Mouse (Mus musculus): ENCODE measurements around the gene Stk35. TPM values are rescaled to one million over a fixed set of nuclear protein-coding genes. Genes with fewer than 3 reads are reported as not detected.

Stk35 gene
- polyA plus RNA-seq, 1 experiment from 2014 or later: 9.0 TPM

GRCm38 (mm10) chr2:129879817-129880216 lies 79.5 kb downstream of the Stk35 start:
- Histone ChIP-seq H3K4me2 (ENCODE audit: low read length) (no peak overlapping the region), H3K9ac (replicated peaks; ENCODE audit: low read depth, low read length) (no peak overlapping the region), H3K27me3 (replicated peaks; ENCODE audit: control insufficient read depth, insufficient read depth, low read length) (no peaks in the 10 kb centered on the region), H3K4me3 (replicated peaks; ENCODE audit: low read length) (no peak overlapping the region), H3K36me3 (ENCODE audit: control insufficient read depth, insufficient read depth) (no peaks in the 10 kb centered on the region), H3K9me3 (ENCODE audit: control insufficient read depth, low read length) (no peaks in the 10 kb centered on the region), H3K27ac (ENCODE audit: low read length) (no peak overlapping the region), H3K4me1 (replicated peaks; ENCODE audit: control insufficient read depth, insufficient read depth, low read length) (no peaks in the 10 kb centered on the region)
- ATAC-seq: peak; percentile 55
- WGBS: 41% methylated on average over 3 of the region's 3 CpGs

- ATAC-seq: no peak
Measured at GRCm38 (mm10) chr2:129880226-129880625, 79.9 kb downstream of the Stk35 start.

DNA sequence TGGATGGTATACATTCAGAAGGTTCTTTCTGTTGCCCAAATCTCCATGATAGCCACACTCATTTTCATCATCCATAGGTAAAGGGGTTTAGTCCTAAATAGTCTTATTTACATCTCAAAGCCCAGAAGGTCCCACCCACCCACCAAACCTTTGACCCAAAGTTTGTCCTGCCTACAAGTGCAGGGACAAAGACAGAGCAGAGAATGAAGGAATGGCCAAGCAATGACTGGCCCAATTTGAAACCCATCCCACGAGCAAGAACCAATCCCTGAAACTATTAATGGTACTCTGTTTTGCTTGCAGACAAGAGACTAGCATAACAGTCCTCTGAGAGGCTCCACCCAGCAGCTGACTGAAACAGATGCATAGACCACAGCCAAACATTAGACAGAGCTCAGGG lies 81.6 kb downstream of the Stk35 start:
- 65% methylated on average over 1 of the region's 1 CpGs for WGBS
- no peak overlapping the region for H3K27ac ChIP-seq (ENCODE audit: low read length)

More at GRCm38 (mm10) chr2:129880226-129880625, 79.9 kb downstream of the Stk35 start:
- H3K9me3 ChIP-seq (ENCODE audit: control insufficient read depth, low read length): no peaks in the 10 kb centered on the region
- H3K4me3 ChIP-seq (replicated peaks; ENCODE audit: low read length): no peak overlapping the region
- H3K36me3 ChIP-seq (ENCODE audit: control insufficient read depth, insufficient read depth): no peaks in the 10 kb centered on the region
- H3K27me3 ChIP-seq (replicated peaks; ENCODE audit: control insufficient read depth, insufficient read depth, low read length): no peaks in the 10 kb centered on the region
- H3K27ac ChIP-seq (ENCODE audit: low read length): no peak overlapping the region
- no peak overlapping the region for H3K9ac ChIP-seq (replicated peaks; ENCODE audit: low read depth, low read length)
- H3K4me2 ChIP-seq (ENCODE audit: low read length): no peak overlapping the region
- no peaks in the 10 kb centered on the region for H3K4me1 ChIP-seq (replicated peaks; ENCODE audit: control insufficient read depth, insufficient read depth, low read length)
- 90% methylated on average over 7 of the region's 7 CpGs for WGBS

More for the DNA sequence above, 81.6 kb downstream of the Stk35 start:
- no peaks in the 10 kb centered on the region for H3K27me3 ChIP-seq (replicated peaks; ENCODE audit: control insufficient read depth, insufficient read depth, low read length)
- no peak overlapping the region for H3K4me3 ChIP-seq (replicated peaks; ENCODE audit: low read length)
- H3K36me3 ChIP-seq (ENCODE audit: control insufficient read depth, insufficient read depth): no peaks in the 10 kb centered on the region
- no peak overlapping the region for H3K9ac ChIP-seq (replicated peaks; ENCODE audit: low read depth, low read length)
- H3K9me3 ChIP-seq (ENCODE audit: control insufficient read depth, low read length): no peaks in the 10 kb centered on the region
- H3K4me1 ChIP-seq (replicated peaks; ENCODE audit: control insufficient read depth, insufficient read depth, low read length): no peaks in the 10 kb centered on the region
- ATAC-seq: no peak
- H3K4me2 ChIP-seq (ENCODE audit: low read length): no peak overlapping the region

Other genes starting within 250 kb of the Stk35 start
- gene Sirpa, start 207.7 kb upstream of the Stk35 start, polyA plus RNA-seq (2015; fragmentation: Nextera tagmentation; extraction: Ambion mirVana): 30.2 and 34.8 TPM in 2 replicates
- gene Pdyn, start 100.7 kb upstream of the Stk35 start, polyA plus RNA-seq (2015; fragmentation: Nextera tagmentation; extraction: Ambion mirVana): 4.7 and 9.2 TPM in 2 replicates
- gene Tgm3, start 211.8 kb downstream of the Stk35 start, polyA plus RNA-seq (2015; fragmentation: Nextera tagmentation; extraction: Ambion mirVana): 0.05 and 0.06 TPM in 2 replicates